Mouse (Mus musculus) stomach, embryonic 15.5 days (tissue): Measurements from ENCODE around the gene Zfp985. TPM values are rescaled to one million over a fixed set of nuclear protein-coding genes. Genes with fewer than 3 reads are reported as not detected.
"Not testable (repeated sequence)": the region's sequence is repeated elsewhere in the genome, so short reads cannot be mapped to it uniquely, and the experiment has no call there.

Experiments
- ATAC-seq: fragments of 200-750 bp; cut with Nextera tagmentation; 2 replicates; pipeline ENCODE4 v1.8.0; 2017; ENCODE audit warnings: low read depth, moderate number of reproducible peaks, moderate TSS enrichment; ENCODE audit not compliant: insufficient read depth, low FRiP score
- H3K27ac ChIP-seq: fragments of 300-500 bp; sonication (generic); 2 replicates; pipeline ENCODE4 v1.5.1; 2015; ENCODE audit warnings: mild to moderate bottlenecking, inconsistent platforms
- H3K27me3 ChIP-seq: fragments of 300-500 bp; sonication (generic); replicated peaks from 2 replicates; pipeline ENCODE4 v1.6.1; 2015; ENCODE audit warnings: inconsistent platforms
- H3K36me3 ChIP-seq: fragments of 300-500 bp; sonication (generic); 2 replicates; pipeline ENCODE4 v1.6.1; 2015; ENCODE audit warnings: inconsistent platforms
- H3K4me1 ChIP-seq: fragments of 300-500 bp; sonication (generic); 2 replicates; pipeline ENCODE4 v1.6.1; 2015; ENCODE audit warnings: inconsistent platforms
- H3K4me2 ChIP-seq: fragments of 300-500 bp; sonication (generic); 2 replicates; pipeline ENCODE4 v1.6.1; 2015; ENCODE audit warnings: mild to moderate bottlenecking, inconsistent platforms
- H3K4me3 ChIP-seq: fragments of 300-500 bp; sonication (generic); replicated peaks from 2 replicates; pipeline ENCODE4 v1.5.1; 2015; ENCODE audit warnings: inconsistent platforms
- H3K9ac ChIP-seq: fragments of 300-500 bp; sonication (generic); 2 replicates; pipeline ENCODE4 v1.6.1; 2015; ENCODE audit warnings: inconsistent platforms
- H3K9me3 ChIP-seq: fragments of 300-500 bp; sonication (generic); 2 replicates; pipeline ENCODE4 v1.6.1; 2016; ENCODE audit warnings: inconsistent platforms
- WGBS: fragments of 180-500 bp; shearing (Covaris S2); methylation state at CpG from one replicate; pipeline ENCODE4 v1.1.7; 2015; 5-methylcytosine and 5-hydroxymethylcytosine counted together
- polyA plus RNA-seq: library from polyadenylated mRNA; unstranded; fragments of >200 nt; fragmentation: Nextera tagmentation; extraction: Ambion mirVana; gene quantifications from 2 replicates; pipeline ENCODE4 v1.2.1, GENCODE M21; 2015

Zfp985 gene
- polyA plus RNA-seq = 0.18 and 0.26 TPM in 2 replicates

GRCm38 (mm10) chr4:147553071-147553470 is at the start of gene Zfp985:
Gene Zfp985 (plus strand): TSS chr4:147553277.
- H3K27ac ChIP-seq, H3K9ac ChIP-seq, H3K27me3 ChIP-seq, H3K36me3 ChIP-seq, H3K4me2 ChIP-seq, ATAC-seq, H3K9me3 ChIP-seq, H3K4me3 ChIP-seq, H3K4me1 ChIP-seq: not testable (repeated sequence)
- 66% methylated on average over 5 of the region's 5 CpGs for WGBS

- peaks cover 5% of the 10 kb centered on the region; the same call in 1 of the 2 replicates for H3K36me3 ChIP-seq
- ATAC-seq = no peak
- H3K9ac ChIP-seq = no peak overlapping the region
- peaks cover 5% of the 10 kb centered on the region; the same call in 1 of the 2 replicates for H3K9me3 ChIP-seq
- no peaks in the 10 kb centered on the region for H3K27me3 ChIP-seq
- 80% methylated on average over 2 of the region's 2 CpGs for WGBS
- H3K27ac ChIP-seq = no peak overlapping the region
- H3K4me3 ChIP-seq = no peak overlapping the region
- H3K4me2 ChIP-seq = no peak overlapping the region
- no peaks in the 10 kb centered on the region for H3K4me1 ChIP-seq
Observed at GRCm38 (mm10) chr4:147509174-147509573, 43.9 kb upstream of the Zfp985 start.

- Histone ChIP-seq H3K4me3 (no peak overlapping the region), H3K27ac (no peak overlapping the region), H3K9me3 (peaks cover 34% of the 10 kb centered on the region), H3K9ac (no peak overlapping the region), H3K4me1 (no peaks in the 10 kb centered on the region), H3K36me3 (no peaks in the 10 kb centered on the region; the same call in 1 of the 2 replicates), H3K4me2 (no peak overlapping the region), H3K27me3 (no peaks in the 10 kb centered on the region)
- 70% methylated on average over 2 of the region's 2 CpGs for WGBS
- ATAC-seq = no peak
Observed at GRCm38 (mm10) chr4:147518981-147519380, 34.1 kb upstream of the Zfp985 start.

- Histone ChIP-seq H3K4me3 (no peak overlapping the region), H3K4me2 (no peak overlapping the region), H3K9ac (no peak overlapping the region), H3K4me1 (no peaks in the 10 kb centered on the region), H3K27me3 (no peaks in the 10 kb centered on the region), H3K9me3 (peaks cover 34% of the 10 kb centered on the region), H3K27ac (no peak overlapping the region), H3K36me3 (no peaks in the 10 kb centered on the region; the same call in 1 of the 2 replicates)
- no peak for ATAC-seq
Observed at GRCm38 (mm10) chr4:147520100-147520499, 33.0 kb upstream of the Zfp985 start.

GRCm38 (mm10) chr4:147525125-147525524 is 28.0 kb upstream of the Zfp985 start:
- Histone ChIP-seq H3K9ac (no peak overlapping the region), H3K4me3 (no peak overlapping the region), H3K9me3 (0 out of 2 replicates have a peak, but pooled peaks cover 1% of the 10 kb centered on the region), H3K4me2 (no peak overlapping the region), H3K27ac (no peak overlapping the region), H3K36me3 (no peaks in the 10 kb centered on the region), H3K4me1 (no peaks in the 10 kb centered on the region), H3K27me3 (no peaks in the 10 kb centered on the region)
- WGBS = 83% methylated on average over 1 of the region's 1 CpGs
- no peak for ATAC-seq

- H3K36me3 ChIP-seq = no peaks in the 10 kb centered on the region
- H3K27me3 ChIP-seq = no peaks in the 10 kb centered on the region
- no peak for ATAC-seq
- H3K4me1 ChIP-seq = no peaks in the 10 kb centered on the region
- WGBS = 81% methylated on average over 1 of the region's 1 CpGs
- no peak overlapping the region for H3K4me3 ChIP-seq
- H3K27ac ChIP-seq = no peak overlapping the region
- no peak overlapping the region for H3K9ac ChIP-seq
- 0 out of 2 replicates have a peak, but pooled peaks cover 3% of the 10 kb centered on the region for H3K9me3 ChIP-seq
- no peak overlapping the region for H3K4me2 ChIP-seq
Observed at GRCm38 (mm10) chr4:147530366-147530765, 22.7 kb upstream of the Zfp985 start.

GRCm38 (mm10) chr4:147535916-147536315 is 17.2 kb upstream of the Zfp985 start:
- H3K27me3 ChIP-seq, H3K27ac ChIP-seq, H3K4me3 ChIP-seq, H3K4me2 ChIP-seq, H3K9me3 ChIP-seq, ATAC-seq, H3K4me1 ChIP-seq, H3K9ac ChIP-seq, H3K36me3 ChIP-seq: not testable (repeated sequence)

- Histone ChIP-seq H3K27me3 (no peaks in the 10 kb centered on the region), H3K4me3 (no peak overlapping the region), H3K27ac (no peak overlapping the region), H3K36me3 (no peaks in the 10 kb centered on the region), H3K4me1 (no peaks in the 10 kb centered on the region), H3K9me3 (no peaks in the 10 kb centered on the region; the same call in 1 of the 2 replicates), H3K4me2 (no peak overlapping the region), H3K9ac (no peak overlapping the region)
- ATAC-seq = no peak
- 79% methylated on average over 2 of the region's 2 CpGs for WGBS
Observed at GRCm38 (mm10) chr4:147537702-147538101, 15.4 kb upstream of the Zfp985 start.

GRCm38 (mm10) chr4:147539918-147540317 is 13.2 kb upstream of the Zfp985 start, which contains the start of gene Gm16503:
Gene Gm16503 (plus strand): TSS chr4:147540218.
- H3K27me3 ChIP-seq, H3K4me1 ChIP-seq, H3K9ac ChIP-seq, H3K27ac ChIP-seq, H3K36me3 ChIP-seq, ATAC-seq, H3K9me3 ChIP-seq, H3K4me2 ChIP-seq, H3K4me3 ChIP-seq: not testable (repeated sequence)
- WGBS = 82% methylated on average over 3 of the region's 3 CpGs

- Histone ChIP-seq H3K4me1 (no peaks in the 10 kb centered on the region), H3K27me3 (no peaks in the 10 kb centered on the region), H3K4me3 (no peak overlapping the region), H3K27ac (no peak overlapping the region), H3K9me3 (no peaks in the 10 kb centered on the region; the same call in 1 of the 2 replicates), H3K9ac (no peak overlapping the region), H3K36me3 (no peaks in the 10 kb centered on the region), H3K4me2 (no peak overlapping the region)
- ATAC-seq = no peak
Observed at GRCm38 (mm10) chr4:147541105-147541504, 12.0 kb upstream of the Zfp985 start.

GRCm38 (mm10) chr4:147554361-147554760 is 1.3 kb downstream of the Zfp985 start:
- 66% methylated on average over 2 of the region's 2 CpGs for WGBS
- H3K36me3 ChIP-seq, H3K4me1 ChIP-seq, ATAC-seq, H3K9me3 ChIP-seq, H3K27ac ChIP-seq, H3K4me2 ChIP-seq, H3K27me3 ChIP-seq, H3K9ac ChIP-seq, H3K4me3 ChIP-seq: not testable (repeated sequence)

GRCm38 (mm10) chr4:147556921-147557320 is 3.8 kb downstream of the Zfp985 start:
- not testable (repeated sequence) for H3K9ac ChIP-seq, H3K27ac ChIP-seq, H3K27me3 ChIP-seq, ATAC-seq, H3K4me1 ChIP-seq, H3K4me3 ChIP-seq, H3K4me2 ChIP-seq, H3K36me3 ChIP-seq, H3K9me3 ChIP-seq
- WGBS = 50% methylated on average over 1 of the region's 1 CpGs

- H3K4me1 ChIP-seq, ATAC-seq, H3K36me3 ChIP-seq, H3K4me2 ChIP-seq, H3K9me3 ChIP-seq, H3K4me3 ChIP-seq, H3K9ac ChIP-seq, H3K27ac ChIP-seq, H3K27me3 ChIP-seq: not testable (repeated sequence)
Observed at GRCm38 (mm10) chr4:147558011-147558410, 4.9 kb downstream of the Zfp985 start.
